Mouse (Mus musculus): ENCODE results near the gene Adgrg7. TPM values are rescaled to one million over a fixed set of nuclear protein-coding genes. Genes with fewer than 3 reads are reported as not detected.

Adgrg7 gene
- polyA plus RNA-seq, 3 experiments from 2014 or later, result not detected

DNA sequence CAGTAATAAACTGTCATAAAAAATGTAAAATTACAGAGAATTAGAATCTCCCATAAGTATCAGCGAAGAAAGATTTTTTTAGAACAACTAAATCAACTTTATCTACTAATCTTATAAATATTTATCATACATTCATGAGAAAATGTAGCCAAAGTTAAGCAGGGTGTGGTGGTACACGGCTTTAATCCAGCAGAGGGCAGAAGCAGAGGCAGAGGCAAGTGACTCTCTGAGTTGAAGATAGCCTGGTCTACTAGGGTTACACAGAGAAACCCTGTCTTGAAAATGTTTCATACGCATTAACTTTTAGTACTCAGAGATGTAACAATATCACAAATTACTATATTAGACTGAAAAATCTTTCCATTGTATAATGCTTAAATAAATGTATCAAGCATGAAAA, 89.9 kb downstream of the Adgrg7 start:
- no peak for ATAC-seq

DNA sequence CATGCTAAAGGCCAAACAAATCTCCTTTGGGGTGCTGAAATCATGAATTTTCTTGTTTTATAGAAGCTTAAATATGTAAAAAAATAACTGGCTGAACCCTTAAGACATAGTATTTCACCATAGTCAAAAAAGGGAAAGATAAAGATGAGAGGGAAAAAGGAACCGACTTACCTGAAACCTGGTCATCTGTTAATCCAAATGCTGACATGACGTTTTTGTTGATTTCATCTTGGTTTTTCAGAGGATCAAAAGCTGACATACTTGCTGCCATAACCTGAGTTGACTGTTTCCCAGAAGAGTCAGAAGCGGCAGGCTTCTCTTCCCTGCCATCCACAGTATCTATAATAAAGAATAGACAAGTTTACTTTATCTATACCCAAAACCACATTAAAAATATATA, 94.8 kb downstream of the Adgrg7 start:
- no peak for ATAC-seq

DNA sequence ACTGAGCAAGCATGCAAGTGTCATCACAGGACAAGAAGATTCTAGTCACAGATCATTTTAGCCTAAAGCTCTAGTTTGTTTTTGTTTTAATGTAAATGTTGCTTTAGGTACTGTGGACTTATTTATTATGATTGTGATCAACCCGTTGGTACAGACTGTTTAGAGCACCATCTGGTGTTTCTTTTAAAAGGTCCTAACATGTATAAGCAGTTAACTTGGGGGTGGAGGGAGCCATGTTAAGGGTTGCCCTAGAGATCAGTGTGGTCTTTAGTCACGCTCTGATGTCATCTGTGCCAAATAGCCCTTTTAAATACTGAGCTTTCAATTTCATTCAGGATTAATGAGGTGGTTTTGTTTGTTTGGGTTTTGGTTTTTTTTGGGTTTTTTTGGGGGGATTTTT, 99.2 kb downstream of the Adgrg7 start:
- no peak for ATAC-seq

DNA sequence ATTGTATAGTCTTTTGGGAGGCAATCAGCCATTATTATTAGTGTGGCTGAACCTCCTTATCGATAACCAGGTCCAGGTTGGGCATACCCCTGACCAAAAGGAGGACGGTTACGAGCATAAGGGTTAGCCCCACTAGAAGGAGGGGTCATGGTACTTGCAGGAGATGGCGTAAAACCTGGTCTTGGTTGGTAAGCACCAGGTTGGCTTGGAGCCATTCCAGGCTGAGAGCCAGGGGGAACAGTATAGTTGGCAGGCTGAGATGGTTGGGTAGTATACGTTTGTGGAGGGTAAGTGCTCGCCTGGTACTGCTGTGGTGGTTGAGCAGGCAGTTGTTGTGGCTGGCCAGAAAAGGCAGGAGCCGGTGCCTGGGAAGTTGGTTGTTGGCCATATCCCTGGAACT, 104.9 kb downstream of the Adgrg7 start:
- ATAC-seq, result no peak

DNA sequence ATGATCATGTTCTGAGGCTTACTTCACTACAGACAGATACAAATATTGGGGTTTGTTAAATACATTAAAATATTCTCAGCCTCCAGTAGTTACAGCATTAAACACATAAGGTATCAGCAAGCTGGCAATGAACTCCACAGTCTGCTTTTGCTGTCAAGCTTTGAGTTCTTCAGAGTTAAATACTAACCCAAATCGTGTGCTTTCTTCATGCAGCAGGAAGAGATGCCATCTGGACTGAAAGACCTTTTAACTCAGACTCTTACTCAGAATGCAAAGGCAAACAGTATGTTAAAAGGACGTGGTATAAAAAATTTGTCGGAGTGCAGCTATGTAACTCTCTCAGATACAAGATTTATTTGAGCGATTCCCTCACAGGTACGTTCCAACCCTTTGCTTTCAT, 108.9 kb downstream of the Adgrg7 start:
- ATAC-seq, result no peak

DNA sequence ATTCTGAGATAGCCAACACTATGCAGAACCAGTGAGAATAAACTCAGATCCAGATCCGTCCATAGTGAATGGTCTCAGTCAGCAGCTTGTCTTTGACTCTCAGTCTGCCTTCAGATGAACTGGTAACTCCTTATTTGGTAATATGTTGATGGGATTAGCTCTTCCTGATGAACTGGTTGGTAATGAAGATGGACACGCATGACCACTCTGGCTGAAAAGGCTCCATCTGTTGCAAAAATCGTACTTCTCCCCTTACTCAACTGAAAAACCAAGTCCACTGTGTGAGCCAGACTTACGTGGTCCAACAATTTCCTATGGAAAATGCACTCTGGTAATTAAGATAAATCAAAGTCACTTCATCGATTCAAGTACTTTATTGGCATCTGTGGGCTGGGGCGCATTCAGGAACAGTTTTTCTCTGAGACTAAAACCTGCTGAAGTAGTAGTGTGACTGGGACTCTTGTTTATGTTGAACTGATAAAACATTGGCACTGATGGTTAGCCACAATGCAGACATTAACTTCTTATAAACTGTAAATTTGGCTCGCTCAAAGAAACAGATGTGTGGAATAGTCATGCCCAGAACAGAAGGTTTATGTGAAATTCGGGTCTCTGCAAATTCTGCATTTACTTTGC, 114.5 kb downstream of the Adgrg7 start:
- no peak for ATAC-seq

DNA sequence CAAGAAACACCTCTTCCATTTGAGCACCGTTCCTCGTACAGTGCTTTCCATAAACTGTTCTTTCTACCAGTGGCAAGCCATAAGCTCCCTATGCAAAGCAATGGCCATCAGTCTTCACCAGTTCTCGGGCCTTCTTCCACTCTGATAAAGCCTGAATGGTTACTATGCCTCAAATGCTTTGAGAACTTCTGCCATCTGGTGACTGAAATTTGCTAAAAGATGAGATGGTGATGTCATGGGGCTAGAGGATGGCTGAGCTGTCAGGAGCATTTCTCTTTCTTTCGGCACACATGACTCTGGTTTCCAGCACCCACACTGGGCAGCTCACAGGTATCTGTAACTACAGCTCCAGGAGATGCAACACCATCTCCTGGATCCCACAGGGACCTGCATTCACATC, 118.5 kb downstream of the Adgrg7 start:
- ATAC-seq, result no peak

Other genes starting within 250 kb of the Adgrg7 start
- 10 to 100 TPM; 50.7 to 77.4 (median 66.3) TPM for gene Tfg, start 78.4 kb downstream of the Adgrg7 start, polyA plus RNA-seq (2017; shearing (Covaris generic))
- under 1 TPM in 2 of 3 experiments, not detected in 1; 0.34 to 0.58 TPM for gene Tmem45a, start 90.3 kb upstream of the Adgrg7 start, polyA plus RNA-seq (2017; shearing (Covaris generic))
- gene Lnp1, start 132.2 kb upstream of the Adgrg7 start, polyA plus RNA-seq (2017; shearing (Covaris generic)), result not detected

Measured in inflammation-experienced regulatory T-cells, adult 6 months (primary cell).